Mouse (Mus musculus): ENCODE data around the gene Inip.

The Inip gene

DNA sequence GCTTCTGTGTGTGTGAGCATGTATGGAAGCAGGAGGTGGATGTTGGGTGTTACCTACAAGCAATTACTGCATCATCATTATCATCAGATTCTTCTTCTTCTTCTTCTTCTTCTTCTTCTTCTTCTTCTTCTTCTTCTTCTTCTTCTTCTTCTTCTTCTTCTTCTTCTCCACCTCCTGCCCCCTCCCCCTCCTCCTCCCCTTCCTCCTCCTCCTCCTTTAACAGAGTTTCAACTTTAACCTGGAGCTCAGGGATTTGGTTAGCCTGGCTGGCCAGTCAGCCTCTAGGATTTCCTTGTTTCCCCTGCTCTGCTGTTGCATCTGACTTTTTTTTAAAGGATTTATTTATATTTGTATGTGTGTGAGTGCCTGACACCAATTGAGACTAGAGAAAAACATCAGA, at the start of gene Inip:
Gene Inip, minus strand, starts transcription at position 101 of the 400 bp plus-strand sequence.
- no peak for DNase-seq (ENCODE audit: low read depth, low spot score)

DNA sequence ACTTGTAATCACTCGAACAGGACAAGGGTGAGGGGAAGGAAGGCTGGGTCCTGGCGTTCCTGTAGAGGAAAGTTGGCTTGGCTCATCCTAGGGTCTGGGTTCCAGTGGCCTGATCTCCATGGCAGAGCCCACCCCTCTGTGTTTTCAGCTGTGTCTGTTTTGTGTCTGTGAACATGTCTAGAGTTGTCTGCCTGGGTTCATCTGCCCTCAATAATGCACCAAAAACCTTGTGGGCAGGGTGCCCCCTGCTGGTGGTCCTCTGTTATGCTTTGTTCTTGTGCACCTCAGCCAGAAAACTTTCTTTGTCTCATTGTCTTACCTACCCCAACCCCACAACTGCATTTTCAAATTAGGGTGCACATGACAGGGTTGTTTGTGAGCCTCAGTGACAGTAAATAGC, 48.8 kb upstream of the Inip start:
- peak; percentile 80 for DNase-seq (ENCODE audit: low read depth, low spot score)

DNA sequence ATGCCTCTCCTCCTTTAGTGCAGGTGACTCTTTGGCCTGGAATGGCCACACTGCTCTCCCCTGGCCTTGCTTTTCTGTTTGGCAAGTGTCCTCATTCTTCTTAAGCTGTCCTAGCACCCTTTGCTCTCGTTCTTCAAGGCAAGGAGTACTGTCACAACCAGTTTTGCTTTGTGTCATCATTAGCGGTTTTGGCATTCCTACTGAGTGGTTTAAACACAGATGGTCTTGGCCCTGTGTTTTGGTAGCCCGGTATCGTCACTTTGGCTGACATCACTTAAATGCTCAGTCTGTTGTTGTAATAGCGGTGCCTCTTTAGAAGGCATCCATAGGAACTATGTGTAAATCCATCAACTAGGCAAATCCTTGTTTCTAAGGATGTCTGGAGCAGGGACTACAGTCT, 46.1 kb upstream of the Inip start:
- no peak for DNase-seq (ENCODE audit: low read depth, low spot score)

DNA sequence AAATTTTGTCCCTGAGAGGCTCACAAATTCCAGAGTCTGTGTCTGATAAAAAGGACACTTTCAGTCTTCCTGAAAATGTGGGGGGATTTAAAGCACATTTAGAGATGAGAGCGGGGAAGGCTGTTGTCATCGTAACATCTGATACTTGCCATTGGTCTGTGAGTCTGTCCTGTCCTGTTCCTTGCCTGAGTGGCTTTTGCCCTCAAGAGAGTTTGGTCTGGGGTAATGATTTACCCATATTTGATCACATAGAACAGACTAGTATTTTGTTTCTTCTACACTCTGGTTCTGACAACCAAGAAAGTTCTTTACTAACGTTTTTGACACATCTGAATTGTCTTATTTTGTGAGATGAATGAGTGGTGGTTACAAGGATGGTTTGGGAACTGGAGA, 43.9 kb upstream of the Inip start:
- no peak for DNase-seq (ENCODE audit: low read depth, low spot score)

DNA sequence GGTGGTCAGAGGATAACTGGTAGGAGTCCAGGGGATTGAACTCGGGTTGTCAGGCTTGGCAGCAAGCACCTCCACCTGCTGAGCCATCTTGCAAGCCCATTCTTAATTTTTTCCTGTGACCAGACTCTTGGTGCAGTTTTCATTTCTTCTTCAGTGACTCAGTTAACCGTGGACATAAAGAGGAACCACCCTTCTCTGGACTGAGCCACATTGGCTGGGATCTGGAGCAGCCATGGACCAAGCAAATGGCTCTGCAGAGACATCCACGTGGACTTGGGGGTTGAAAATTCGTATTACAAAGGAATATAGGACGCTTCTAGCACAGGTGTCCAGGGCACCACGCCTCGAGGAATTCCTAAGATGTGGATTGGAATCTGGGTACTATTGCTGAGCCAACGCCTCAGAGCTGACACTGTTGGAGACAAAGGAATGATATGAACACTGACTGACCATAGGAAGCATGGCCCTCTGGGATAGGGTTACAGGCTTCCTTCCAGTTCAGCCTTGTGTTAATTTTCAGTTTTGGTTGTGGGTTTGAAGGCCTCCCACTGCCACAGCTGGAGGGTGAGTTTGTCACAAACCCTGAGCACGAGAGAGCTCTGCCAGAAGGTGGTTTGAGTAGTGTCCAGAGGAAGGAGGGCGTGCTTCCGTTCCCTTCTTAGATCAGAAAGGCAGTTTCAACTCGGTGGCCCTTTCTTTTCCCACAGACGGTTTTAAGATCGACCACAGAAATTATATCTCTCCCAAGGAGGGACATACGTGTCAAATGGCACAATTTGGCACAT, 43.3 kb upstream of the Inip start:
- no peak for DNase-seq (ENCODE audit: low read depth, low spot score)

DNA sequence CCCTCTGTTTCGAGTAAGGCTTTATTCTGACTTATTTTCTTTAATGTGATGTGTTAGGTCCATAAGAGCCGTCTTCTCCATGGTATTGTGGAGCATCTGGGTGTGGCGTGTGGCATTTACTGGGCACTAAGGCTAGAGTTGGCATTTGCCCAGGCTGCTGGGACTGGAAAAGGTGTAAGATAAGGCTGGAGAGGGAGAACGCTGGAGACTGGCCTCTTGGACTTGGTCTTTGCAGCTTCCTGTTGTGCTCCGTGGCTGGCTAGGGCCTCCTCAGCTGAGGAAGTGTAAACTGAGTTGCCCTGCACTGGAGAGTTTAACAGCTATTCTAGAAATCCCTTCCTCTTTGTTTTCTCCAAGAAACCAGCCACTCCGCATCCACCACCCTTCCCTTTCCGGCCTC, 36.3 kb upstream of the Inip start:
- no peak for DNase-seq (ENCODE audit: low read depth, low spot score)

DNA sequence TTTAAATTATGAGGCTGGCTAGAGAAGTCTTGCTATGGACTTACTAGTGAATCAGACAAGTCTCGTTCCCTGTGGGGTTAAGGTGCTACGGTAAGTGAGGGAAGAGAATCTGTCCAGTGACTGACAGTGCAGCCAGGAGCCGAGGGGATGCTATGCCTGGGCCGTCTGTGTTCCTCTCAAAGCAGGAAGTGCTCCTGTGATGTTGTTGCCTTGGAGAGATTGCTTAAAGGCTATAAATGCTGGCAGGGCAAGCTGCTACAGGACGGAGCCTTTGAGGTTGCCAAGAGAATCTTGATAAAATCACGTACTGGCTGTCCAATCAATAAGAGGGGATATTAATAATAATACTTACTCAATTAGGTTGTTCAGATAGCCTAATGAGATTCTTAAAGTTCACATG, 31.4 kb upstream of the Inip start:
- DNase-seq (ENCODE audit: low read depth, low spot score): no peak

DNA sequence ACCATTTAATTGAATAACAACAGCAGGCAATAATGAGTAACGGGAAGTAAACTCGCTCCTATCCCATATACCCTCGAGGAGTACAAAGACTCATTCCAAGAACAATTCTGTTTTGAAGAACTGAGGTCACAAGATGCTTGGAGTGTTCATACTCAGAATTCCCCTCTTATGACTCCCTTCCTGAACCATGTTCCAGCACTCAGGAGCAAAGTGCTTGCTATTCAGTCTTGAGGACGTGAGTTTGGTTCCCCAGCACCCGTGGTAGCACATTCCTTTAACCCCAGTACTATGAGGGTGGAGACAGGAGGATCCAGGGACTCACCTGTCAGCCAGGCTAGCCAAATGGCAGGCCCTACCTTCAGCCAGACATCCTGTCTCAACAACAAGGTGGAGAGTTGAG, 29.6 kb upstream of the Inip start:
- no peak for DNase-seq (ENCODE audit: low read depth, low spot score)

DNA sequence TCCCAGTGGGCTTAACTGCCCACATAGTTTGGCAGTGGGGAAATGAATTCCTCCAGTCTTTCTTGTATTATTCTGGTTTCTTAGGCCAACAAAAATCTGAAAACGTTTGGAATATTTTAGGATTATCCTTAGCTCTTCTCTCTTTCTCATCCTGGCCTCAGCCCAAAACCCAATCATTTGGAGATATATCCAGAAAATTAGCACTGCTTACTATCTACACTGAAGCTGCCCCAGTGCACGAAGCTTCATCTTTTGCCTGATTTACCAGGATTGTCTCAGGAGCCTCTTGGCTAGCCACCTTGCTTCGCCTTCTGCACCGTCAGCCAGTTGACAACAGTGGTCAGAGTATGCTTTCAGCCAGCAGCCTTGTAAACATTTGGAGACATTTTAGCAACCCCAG, 27.7 kb upstream of the Inip start:
- DNase-seq (ENCODE audit: low read depth, low spot score): no peak

DNA sequence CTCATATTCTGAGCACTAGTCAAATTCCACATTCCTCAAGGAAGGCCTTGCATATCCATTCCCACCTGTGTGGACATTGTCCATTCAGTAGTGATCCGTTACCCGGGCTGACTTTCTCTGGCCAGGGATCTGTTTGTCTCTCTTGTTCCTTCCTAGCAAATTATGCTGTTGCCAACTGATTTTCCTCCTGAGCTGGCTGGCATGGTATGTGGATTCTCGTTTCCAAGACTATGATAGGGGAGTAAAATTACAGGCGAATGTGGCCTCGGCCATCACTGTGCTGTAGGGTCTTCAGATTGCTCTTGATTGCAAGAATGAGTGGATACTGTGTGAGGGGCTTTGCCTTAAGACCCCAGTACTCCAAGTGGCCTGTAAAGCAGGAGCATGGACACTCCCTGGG, 25.0 kb upstream of the Inip start:
- no peak for DNase-seq (ENCODE audit: low read depth, low spot score)

DNA sequence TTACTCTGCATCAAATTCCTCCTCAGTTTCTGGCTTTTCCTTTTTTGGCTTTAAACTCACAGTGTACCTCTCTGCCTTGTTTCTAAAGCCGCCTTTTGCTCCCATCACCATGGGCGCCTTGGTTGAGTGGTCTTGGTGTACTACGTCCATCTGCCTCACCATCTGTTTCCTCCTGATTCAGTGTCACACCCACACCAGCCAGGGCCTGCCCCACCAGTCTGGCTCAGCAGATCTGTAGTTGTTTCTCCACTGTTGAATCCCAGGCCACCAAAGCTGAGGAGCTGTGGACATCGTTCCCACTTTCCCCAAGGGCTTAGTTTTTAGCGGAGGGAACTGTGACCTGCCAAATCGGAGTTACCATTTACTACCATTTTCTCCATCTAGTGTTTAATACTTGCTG, 24.2 kb upstream of the Inip start:
- DNase-seq (ENCODE audit: low read depth, low spot score): no peak

DNA sequence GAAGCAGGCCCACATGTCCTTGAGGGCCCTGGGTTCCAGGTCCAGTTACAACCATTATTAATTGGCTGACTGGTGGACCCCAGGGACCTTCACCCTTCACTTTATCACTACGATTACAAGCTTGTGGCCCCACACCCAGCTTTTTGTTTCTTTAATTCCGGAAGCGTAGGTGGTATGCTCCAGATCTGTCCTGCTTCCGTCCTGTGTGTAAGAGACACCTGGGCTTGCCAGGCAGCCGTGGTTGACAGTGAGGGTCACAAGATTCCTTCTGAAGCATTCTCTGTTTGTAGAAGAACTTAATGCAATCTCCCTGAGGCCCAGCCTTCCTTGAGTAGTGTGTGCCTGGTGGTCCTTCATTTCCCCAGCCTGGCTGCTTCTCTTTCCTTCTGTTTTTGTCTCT, 23.5 kb upstream of the Inip start:
- no peak for DNase-seq (ENCODE audit: low read depth, low spot score)

DNA sequence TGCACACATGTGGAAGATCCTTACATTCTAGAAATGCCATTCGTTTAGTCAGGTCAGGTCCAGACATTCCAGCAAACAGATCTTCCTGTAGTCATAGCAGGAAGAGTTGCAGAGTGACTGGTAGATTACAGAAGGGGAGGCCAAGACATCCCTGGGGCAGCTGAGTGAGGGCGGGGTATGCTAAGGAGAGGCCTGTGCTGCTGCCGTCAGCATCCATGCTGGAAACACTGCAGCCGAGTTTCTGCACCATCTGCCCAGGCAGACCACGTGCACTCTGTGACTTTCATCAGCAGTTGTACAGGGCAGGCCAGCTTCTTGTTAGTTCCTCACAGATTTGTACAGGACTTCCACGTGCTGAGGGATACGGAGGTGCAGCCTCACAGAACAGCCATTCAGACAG, 22.1 kb upstream of the Inip start:
- no peak for DNase-seq (ENCODE audit: low read depth, low spot score)

DNA sequence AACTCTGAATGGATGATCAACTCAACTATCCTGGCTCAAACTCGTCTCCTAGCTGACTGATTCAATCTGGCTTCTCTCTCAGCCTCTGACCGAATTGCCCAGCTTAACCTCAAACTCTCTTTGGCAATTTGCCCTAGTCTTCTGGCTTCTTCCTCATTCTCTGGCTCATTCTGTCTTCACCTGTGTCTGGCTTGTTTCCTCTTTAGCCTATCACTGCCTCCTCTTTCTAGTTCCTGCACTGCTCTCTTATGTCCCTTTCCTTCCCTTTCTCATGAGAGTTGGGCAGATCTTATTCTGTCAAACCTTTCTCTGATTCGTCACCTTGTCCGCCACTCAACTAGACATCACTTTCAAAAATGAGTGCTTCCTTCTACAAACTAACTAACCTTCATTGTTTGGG, 20.7 kb upstream of the Inip start:
- DNase-seq (ENCODE audit: low read depth, low spot score): peak; percentile 83

DNA sequence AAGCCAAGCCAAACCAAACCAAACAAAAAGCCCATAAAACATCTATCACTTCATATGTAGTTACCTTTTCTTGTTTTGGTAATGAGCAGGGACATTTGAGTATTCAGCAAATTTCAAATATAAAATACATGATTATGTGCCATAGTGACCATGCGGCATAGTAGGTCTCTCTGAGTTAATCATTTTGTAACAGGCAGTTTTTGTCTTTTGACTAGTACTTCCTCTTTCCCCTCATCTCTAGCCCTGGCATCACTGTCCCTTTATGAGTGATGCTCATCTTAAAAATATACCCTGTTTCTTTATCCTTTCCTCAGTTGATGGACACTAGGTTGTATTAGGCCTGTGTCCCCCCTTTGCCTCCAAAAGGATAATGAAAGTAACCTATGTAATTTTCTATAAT, 20.1 kb upstream of the Inip start:
- peak; percentile 60 for DNase-seq (ENCODE audit: low read depth, low spot score)

DNA sequence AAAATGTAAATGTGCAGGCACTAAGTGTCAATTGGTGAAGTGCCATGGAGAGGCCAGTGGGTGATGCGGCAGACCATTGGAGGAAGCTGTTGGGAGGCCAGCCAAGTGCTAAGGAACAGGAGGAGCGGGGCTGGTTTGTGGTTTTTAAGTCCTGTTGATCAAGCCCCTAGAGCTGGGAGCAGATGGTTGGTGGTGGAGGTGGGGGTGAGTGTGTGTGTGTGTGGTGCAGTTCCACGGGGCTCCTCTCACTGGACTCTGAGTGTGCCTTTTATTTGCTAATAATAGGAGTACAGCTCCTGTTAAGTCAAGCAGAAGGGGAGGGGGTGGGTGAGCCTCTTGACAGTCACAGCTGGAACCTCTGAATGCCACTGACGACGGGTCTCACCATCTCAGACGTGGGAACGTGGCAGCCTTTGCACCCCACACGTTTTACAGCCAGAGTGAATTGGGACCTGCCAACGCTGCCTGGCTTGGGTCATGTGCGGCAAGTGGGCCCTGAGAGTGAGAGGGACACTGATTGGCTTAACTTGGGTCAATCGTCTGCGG, 18.2 kb upstream of the Inip start:
- DNase-seq (ENCODE audit: low read depth, low spot score): no peak

DNA sequence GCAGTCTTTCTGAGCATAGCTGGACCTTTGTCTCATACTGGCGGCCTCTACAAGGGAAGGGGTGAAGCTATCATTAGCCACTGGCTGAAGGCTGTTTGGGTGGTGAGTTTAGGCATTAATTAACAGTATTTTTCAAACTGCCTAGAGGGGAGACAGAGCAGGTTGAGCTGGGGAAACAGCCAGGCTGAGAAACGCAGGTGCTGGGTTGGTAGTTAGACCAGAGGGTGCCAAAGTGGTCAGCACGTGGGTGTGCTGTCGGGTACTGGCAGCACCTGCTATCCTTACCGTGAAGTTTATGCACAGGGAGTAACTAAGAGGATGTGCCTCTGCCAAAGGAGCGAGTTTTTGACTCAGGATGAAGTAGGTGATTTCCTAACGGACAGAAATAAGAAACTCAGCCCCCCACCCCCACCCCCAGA, 17.7 kb upstream of the Inip start:
- DNase-seq (ENCODE audit: low read depth, low spot score): peak; percentile 87

DNA sequence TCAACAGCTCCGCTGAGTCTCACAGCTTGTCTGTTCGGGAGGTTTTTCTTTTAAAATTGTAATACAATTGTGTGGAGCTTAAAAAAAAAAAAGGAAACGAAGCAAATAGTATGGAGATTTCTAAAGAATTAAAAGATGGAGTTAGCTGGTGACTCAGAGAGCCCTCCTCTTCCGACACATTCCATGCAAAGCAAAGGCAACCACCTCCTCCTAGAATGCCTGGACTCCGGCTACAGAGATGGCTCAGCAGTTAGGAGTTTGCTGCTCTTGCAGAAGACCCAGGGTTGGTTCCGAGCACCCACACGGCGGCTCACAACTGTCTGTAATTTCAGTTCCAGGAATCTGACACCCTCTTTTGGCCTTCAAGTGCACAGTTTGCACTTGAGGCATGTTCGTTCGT, 17.1 kb upstream of the Inip start:
- no peak for DNase-seq (ENCODE audit: low read depth, low spot score)

DNA sequence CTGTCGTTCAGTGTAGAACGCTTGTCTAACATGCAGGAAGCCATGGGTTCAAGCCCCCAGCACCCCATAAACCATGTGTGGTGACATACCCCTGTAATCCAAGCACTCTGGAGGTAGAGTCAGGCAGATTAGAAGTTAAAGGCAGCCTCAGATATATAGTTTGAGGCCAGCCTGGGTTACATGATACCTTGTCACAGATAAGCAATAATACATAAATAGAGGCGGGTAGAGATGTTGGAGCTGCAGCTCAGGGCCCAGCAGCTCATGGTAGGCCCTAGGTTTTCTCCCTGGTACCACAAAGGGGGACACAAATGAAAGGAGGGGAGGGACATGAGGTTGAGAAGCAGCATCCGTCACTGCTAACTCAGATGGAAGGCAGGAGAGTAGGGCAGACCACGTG, 16.4 kb upstream of the Inip start:
- DNase-seq (ENCODE audit: low read depth, low spot score): peak; percentile 34

DNA sequence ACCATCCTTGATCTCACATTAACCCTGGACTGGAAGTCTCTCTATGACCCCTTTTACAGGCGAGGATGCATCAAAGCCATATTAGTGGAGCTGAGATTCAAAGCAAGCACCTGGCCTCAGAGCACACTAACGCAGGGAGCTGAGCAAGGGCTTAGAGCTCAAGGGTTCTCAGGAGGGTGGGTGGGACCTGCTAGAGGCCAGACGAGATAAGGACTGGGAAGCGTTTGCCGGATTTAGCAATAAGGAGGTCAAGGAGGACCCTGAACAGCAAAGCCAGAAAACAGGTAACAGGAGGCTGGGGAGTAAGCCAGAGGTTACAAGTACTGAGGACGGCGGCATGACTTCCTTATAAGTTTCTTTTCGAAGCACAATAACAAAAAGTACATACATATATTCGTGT, 15.1 kb upstream of the Inip start:
- no peak for DNase-seq (ENCODE audit: low read depth, low spot score)

DNA sequence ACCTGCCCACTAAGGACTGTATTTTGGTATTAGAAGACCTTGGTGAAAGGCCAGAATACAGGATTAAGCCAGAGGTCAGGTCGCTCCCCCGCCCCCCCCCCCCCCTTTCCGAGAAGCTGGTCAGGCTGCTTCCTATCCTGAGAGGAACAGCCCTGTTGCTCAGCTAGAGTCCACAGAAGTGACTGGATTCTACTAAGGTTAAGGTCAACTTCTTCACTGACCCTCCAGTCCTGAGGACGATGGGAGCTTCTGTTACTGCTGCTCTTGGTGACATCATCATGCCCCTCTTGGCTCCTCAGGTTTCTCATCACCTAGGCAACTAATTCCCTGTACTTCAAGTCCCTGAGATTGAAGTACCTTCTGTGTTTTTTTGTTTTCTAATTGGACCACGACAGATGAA, 14.6 kb upstream of the Inip start:
- no peak for DNase-seq (ENCODE audit: low read depth, low spot score)

DNA sequence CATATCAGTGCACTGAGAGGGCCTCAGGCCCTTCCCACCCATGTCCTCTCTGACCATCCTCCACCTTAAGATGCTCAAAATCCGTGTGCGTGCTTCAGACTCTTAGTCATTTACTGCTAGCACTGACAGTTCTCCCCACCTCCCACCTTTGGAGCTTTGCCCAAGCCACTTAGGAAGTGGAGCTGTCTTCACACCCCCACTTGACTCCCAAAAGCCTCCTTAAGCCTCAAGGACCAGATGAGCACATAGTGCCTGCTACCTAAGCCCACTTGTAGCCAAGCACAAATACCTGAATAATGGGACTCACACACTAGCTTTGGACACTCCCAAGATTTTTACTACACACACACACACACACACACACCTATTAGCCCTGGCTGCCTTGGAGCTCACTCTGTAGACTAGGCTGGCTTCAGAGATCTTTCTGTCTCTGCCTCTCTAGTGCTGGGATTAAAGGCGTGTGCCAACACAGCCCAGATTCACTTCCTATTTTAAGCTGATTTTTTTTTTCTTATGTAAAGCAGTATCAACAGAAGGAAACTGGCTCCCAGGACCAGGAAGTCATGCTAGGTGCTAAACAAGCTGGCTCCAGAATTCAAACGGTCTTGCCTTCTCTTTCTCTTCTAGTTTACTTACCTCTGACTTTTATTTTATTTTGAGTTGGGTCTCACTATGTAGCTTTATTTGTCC, 13.9 kb upstream of the Inip start:
- DNase-seq (ENCODE audit: low read depth, low spot score): peak; percentile 83

DNA sequence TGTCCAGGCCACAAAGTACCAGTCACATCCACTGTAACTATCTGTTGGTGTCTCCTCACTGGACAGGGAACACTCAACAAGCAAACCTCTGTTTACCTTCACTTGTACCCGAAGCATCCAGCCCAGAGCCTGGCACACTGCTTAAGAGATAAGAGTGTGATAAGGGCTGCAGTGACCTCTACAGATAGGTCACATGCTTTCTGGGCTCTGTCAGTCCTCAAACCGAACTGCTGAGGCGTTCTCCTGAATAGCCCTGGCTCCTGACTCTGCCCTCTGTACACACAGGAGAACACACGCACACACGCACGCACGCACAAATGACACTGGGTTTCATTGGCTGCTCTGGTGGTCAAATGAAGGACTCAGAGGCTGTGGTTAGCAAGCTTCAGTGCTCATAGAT, 12.7 kb upstream of the Inip start:
- peak; percentile 52 for DNase-seq (ENCODE audit: low read depth, low spot score)

Data from A20 (cell line).